Mouse (Mus musculus): ENCODE results near the gene Sox5. TPM values are rescaled to one million over a fixed set of nuclear protein-coding genes. Genes with fewer than 3 reads are reported as not detected.

Sox5 gene
- polyA plus RNA-seq, 1 experiment from 2014 or later: 33.0 TPM

- ATAC-seq (ENCODE audit: low FRiP score, low read depth): no peak
- 57% methylated on average over 3 of the region's 3 CpGs for WGBS
- no peak overlapping the region for H3K9ac ChIP-seq
- H3K27ac ChIP-seq: no peak overlapping the region
- H3K27me3 ChIP-seq (replicated peaks): no peaks in the 10 kb centered on the region
- H3K4me1 ChIP-seq: no peaks in the 10 kb centered on the region
- H3K4me2 ChIP-seq (replicated peaks): no peak overlapping the region
- H3K9me3 ChIP-seq: no peaks in the 10 kb centered on the region
- H3K4me3 ChIP-seq: no peak overlapping the region
- H3K36me3 ChIP-seq: no peaks in the 10 kb centered on the region
These were observed 111.2 kb downstream of the Sox5 start for GRCm38 (mm10) chr6:144670433-144671167.

- Histone ChIP-seq H3K27ac (no peak overlapping the region), H3K27me3 (replicated peaks) (no peaks in the 10 kb centered on the region), H3K9me3 (no peaks in the 10 kb centered on the region), H3K9ac (no peak overlapping the region), H3K4me2 (replicated peaks) (no peak overlapping the region), H3K4me1 (no peaks in the 10 kb centered on the region), H3K4me3 (no peak overlapping the region), H3K36me3 (no peaks in the 10 kb centered on the region)
- WGBS: 91% methylated on average over 6 of the region's 6 CpGs
- ATAC-seq (ENCODE audit: low FRiP score, low read depth): no peak
These were observed 115.2 kb downstream of the Sox5 start for GRCm38 (mm10) chr6:144666617-144667016.

DNA sequence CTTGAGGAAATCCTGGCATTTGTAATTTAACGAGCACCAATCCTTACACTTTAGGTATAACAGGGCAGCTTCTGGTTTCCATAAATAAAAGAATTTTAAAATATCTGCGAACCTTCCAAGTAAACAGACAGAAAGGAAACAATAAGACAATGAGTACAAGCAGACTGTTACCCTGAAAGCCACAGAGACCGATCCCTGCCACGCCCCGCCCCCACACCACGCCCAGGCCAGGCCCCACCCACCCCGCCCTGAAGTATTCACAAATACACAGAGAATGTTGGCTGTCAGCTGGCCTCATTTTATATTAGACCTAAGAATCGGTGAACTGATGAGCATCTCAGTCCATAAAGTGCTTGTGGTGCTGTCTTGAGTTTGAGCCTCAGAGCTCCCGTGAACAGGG, 117.0 kb downstream of the Sox5 start:
- Histone ChIP-seq H3K36me3 (no peaks in the 10 kb centered on the region), H3K4me3 (no peak overlapping the region), H3K27me3 (replicated peaks) (no peaks in the 10 kb centered on the region), H3K4me1 (no peaks in the 10 kb centered on the region), H3K9ac (no peak overlapping the region), H3K4me2 (replicated peaks) (no peak overlapping the region), H3K27ac (no peak overlapping the region), H3K9me3 (no peaks in the 10 kb centered on the region)
- 86% methylated on average over 9 of the region's 9 CpGs for WGBS
- no peak for ATAC-seq (ENCODE audit: low FRiP score, low read depth)

DNA sequence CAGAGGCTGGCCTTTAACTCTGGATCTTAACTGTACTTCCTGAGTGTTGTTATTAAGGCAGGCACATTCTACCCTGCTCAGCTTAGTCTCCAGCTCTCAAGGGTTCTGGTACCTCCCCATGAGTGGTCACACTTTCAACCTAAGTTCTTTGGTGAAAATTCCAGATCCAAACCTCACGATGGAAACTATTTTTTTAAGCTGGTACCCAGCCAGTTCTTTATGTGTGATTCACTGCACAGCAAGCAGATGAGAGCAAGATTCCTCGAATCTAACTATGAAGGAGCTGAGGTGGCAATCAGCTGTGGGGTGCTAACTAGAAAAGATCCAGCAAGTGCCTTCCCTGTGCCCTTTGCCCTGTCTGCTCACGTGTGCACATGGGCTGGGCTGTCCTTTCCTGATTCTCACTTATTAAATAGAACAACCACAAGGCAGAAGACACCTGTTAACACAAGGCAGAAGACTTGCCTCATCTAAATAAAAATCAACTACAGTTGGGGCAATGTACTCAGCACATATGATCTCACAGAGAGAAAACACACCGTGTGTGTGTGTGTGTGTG, 118.2 kb downstream of the Sox5 start:
- ATAC-seq (ENCODE audit: low FRiP score, low read depth): no peak
- Histone ChIP-seq H3K4me3 (no peak overlapping the region), H3K4me2 (replicated peaks) (no peak overlapping the region), H3K9me3 (no peaks in the 10 kb centered on the region), H3K27me3 (replicated peaks) (no peaks in the 10 kb centered on the region), H3K36me3 (no peaks in the 10 kb centered on the region), H3K4me1 (no peaks in the 10 kb centered on the region), H3K27ac (no peak overlapping the region), H3K9ac (no peak overlapping the region)
- 75% methylated on average over 4 of the region's 4 CpGs for WGBS

DNA sequence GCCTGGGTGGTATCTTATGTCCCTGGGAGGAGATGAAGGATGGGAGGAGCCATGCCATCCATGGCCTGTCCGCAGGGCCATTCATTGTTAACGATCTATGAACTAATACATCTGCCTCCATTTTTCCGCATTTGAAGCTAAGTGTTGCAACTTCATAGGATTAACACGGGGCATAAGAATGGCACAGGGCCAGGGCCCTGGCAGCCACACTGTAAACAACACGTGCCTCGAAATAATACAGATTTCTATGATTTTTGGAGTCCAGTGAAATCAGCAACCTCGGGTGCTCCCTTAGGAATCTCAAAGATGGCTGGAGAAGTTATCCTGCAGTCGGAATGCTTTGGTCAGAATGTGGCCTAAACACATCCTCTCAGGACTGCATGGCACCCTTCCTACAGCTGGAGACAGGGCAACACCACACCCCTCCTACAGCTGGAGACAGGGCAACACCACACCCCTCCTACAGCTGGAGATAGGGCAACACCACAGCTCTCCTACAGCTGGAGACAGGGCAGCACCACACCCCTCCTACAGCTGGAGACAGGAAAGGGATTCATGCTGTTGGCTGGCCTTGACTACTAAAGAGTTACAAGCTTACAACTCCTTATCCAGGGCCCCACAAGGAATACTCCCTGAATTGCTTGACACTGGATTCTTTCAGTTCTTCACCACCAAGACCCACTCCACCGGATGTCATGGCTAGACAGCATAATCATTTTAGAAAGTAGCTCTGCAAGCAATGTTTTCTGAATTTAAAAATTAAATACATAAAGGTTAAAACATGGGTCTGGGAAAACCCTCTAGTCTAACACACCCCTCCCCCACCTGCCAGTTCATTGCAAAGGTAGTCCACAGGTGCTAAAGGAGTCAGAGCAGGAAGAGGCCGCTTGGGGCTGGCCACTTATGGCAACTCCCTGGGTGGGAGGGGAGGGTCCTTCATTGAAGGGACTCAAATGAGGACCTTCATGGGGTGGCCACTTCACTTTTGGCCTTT, 122.4 kb downstream of the Sox5 start:
- Histone ChIP-seq H3K36me3 (no peaks in the 10 kb centered on the region), H3K4me1 (no peaks in the 10 kb centered on the region), H3K9ac (no peak overlapping the region), H3K4me3 (no peak overlapping the region), H3K9me3 (no peaks in the 10 kb centered on the region), H3K27ac (no peak overlapping the region), H3K4me2 (replicated peaks) (no peak overlapping the region), H3K27me3 (replicated peaks) (no peaks in the 10 kb centered on the region)
- 81% methylated on average over 10 of the region's 10 CpGs for WGBS
- ATAC-seq (ENCODE audit: low FRiP score, low read depth): no peak

- no peak overlapping the region for H3K27ac ChIP-seq
- H3K36me3 ChIP-seq: no peaks in the 10 kb centered on the region
- no peak overlapping the region for H3K4me2 ChIP-seq (replicated peaks)
- no peak for ATAC-seq (ENCODE audit: low FRiP score, low read depth)
- no peak overlapping the region for H3K9ac ChIP-seq
- H3K4me1 ChIP-seq: peaks cover 4% of the 10 kb centered on the region; the same call in 1 of the 2 replicates
- H3K4me3 ChIP-seq: no peak overlapping the region
- H3K9me3 ChIP-seq: no peaks in the 10 kb centered on the region
- 86% methylated on average over 5 of the region's 5 CpGs for WGBS
- no peaks in the 10 kb centered on the region for H3K27me3 ChIP-seq (replicated peaks)
These were observed 128.9 kb downstream of the Sox5 start for GRCm38 (mm10) chr6:144652876-144653275.

DNA sequence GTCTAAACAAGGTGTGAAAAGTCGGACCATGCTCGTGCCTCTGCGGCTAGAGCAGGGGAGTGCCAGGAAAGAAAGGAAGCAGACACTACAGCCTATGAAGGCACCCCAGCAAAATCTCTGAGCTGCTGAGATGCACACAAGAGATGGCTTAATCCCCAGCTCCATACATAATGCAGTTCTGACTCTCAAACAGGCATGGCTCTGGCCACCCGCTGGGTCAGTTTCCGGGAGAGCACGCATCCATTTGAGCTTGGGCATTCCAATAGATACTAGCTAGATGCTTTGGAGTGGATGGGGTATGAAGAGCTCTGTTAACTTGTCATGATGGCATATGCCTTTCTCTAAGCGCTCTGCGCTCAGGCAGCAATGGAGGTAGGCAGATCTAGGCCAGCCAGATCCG, 132.9 kb downstream of the Sox5 start:
- H3K4me1 ChIP-seq: peaks cover 4% of the 10 kb centered on the region; the same call in 1 of the 2 replicates
- no peak overlapping the region for H3K4me2 ChIP-seq (replicated peaks)
- H3K9ac ChIP-seq: no peak overlapping the region
- H3K27ac ChIP-seq: no peak overlapping the region
- no peaks in the 10 kb centered on the region for H3K9me3 ChIP-seq
- no peak overlapping the region for H3K4me3 ChIP-seq
- 67% methylated on average over 9 of the region's 9 CpGs for WGBS
- H3K36me3 ChIP-seq: no peaks in the 10 kb centered on the region
- no peak for ATAC-seq (ENCODE audit: low FRiP score, low read depth)
- no peaks in the 10 kb centered on the region for H3K27me3 ChIP-seq (replicated peaks)

- H3K4me2 ChIP-seq (replicated peaks): no peak overlapping the region
- no peak for ATAC-seq (ENCODE audit: low FRiP score, low read depth)
- 41% methylated on average over 4 of the region's 4 CpGs for WGBS
- peaks cover 4% of the 10 kb centered on the region; the same call in 1 of the 2 replicates for H3K4me1 ChIP-seq
- H3K36me3 ChIP-seq: no peaks in the 10 kb centered on the region
- no peaks in the 10 kb centered on the region for H3K27me3 ChIP-seq (replicated peaks)
- no peak overlapping the region for H3K9ac ChIP-seq
- no peak overlapping the region for H3K27ac ChIP-seq
- no peaks in the 10 kb centered on the region for H3K9me3 ChIP-seq
- H3K4me3 ChIP-seq: no peak overlapping the region
These were observed 133.6 kb downstream of the Sox5 start for GRCm38 (mm10) chr6:144648124-144648591.

GRCm38 (mm10) chr6:144646331-144646730, 135.4 kb downstream of the Sox5 start:
- ATAC-seq (ENCODE audit: low FRiP score, low read depth): no peak
- no peaks in the 10 kb centered on the region for H3K9me3 ChIP-seq
- 92% methylated on average over 3 of the region's 3 CpGs for WGBS

DNA sequence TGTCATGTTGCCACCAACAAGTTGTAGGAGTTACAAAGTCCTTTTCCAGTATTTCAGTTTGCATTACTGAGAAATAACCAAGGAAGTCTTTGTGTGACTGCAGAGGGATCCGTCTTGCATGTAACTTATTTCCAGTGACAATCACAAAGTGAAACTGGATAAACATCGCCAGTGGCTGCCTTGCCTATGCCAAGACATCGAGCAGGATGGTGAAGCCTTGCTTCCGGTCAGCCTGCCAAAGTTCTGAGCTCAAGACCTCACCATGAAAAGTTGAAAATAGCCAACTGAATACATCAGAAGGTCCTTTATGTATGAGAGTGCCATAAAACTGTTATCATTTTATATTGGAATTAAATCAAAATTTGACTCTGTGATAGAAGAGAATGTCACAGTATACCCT, 136.0 kb downstream of the Sox5 start:
- H3K4me3 ChIP-seq: no peak overlapping the region
- WGBS: 93% methylated on average over 4 of the region's 4 CpGs
- no peak overlapping the region for H3K27ac ChIP-seq
- H3K9me3 ChIP-seq: no peaks in the 10 kb centered on the region
- H3K9ac ChIP-seq: no peak overlapping the region
- peaks cover 6% of the 10 kb centered on the region; the same call in 1 of the 2 replicates for H3K4me1 ChIP-seq
- no peak for ATAC-seq (ENCODE audit: low FRiP score, low read depth)
- no peak overlapping the region for H3K4me2 ChIP-seq (replicated peaks)
- no peaks in the 10 kb centered on the region for H3K27me3 ChIP-seq (replicated peaks)
- no peaks in the 10 kb centered on the region for H3K36me3 ChIP-seq

More at GRCm38 (mm10) chr6:144646331-144646730, 135.4 kb downstream of the Sox5 start:
- Histone ChIP-seq H3K4me3 (no peak overlapping the region), H3K27ac (no peak overlapping the region), H3K36me3 (no peaks in the 10 kb centered on the region), H3K4me2 (replicated peaks) (no peak overlapping the region), H3K4me1 (peaks cover 6% of the 10 kb centered on the region; the same call in 1 of the 2 replicates), H3K27me3 (replicated peaks) (no peaks in the 10 kb centered on the region), H3K9ac (no peak overlapping the region)

DNA sequence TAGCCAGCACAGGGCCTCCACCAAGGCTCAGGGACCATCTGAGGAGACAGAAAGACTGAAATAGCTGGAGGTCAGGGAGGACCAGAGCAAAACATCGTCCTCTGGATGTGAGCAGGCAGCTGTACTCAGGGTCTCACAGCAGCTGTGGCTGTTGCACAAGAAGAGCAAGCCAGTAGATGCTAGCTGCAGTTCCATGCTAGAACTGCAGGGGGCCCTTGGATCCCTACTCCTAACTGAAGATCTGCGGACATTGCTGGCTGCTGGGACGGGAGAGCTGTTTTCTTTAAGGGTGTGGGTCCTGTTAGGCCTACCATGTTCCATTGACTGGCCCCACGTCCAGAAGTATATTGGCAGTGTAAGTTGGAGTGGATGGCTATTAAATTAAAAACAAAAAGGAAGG, 137.1 kb downstream of the Sox5 start:
- H3K4me1 ChIP-seq: peaks cover 6% of the 10 kb centered on the region; the same call in 1 of the 2 replicates
- H3K4me3 ChIP-seq: no peak overlapping the region
- no peak overlapping the region for H3K9ac ChIP-seq
- H3K36me3 ChIP-seq: no peaks in the 10 kb centered on the region
- 69% methylated on average over 4 of the region's 4 CpGs for WGBS
- no peaks in the 10 kb centered on the region for H3K27me3 ChIP-seq (replicated peaks)
- no peak overlapping the region for H3K27ac ChIP-seq
- no peak for ATAC-seq (ENCODE audit: low FRiP score, low read depth)
- no peaks in the 10 kb centered on the region for H3K9me3 ChIP-seq
- H3K4me2 ChIP-seq (replicated peaks): no peak overlapping the region

DNA sequence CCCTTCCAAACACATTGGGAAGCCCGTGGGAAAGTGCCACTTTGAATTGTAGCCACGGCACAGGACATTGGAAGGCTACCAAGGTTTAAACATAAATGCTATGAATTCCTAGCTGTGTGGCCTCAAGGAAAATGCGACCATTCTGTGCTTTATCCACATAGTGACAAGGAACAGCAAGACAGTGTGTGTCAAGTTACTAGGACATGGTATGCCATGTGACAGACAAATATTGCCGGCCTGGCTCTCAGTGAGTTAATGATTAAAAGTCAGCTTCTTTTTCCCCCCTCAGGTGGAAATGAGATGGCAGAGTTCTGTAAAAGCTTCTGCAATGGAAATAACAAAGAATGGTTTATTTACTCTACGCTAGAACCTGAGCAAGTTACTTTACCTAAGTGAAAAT, 138.2 kb downstream of the Sox5 start:
- no peak overlapping the region for H3K4me3 ChIP-seq
- no peak for ATAC-seq (ENCODE audit: low FRiP score, low read depth)
- no peak overlapping the region for H3K27ac ChIP-seq
- H3K9ac ChIP-seq: no peak overlapping the region
- H3K27me3 ChIP-seq (replicated peaks): no peaks in the 10 kb centered on the region
- H3K36me3 ChIP-seq: no peaks in the 10 kb centered on the region
- H3K4me1 ChIP-seq: peaks cover 9% of the 10 kb centered on the region; the same call in 1 of the 2 replicates
- no peak overlapping the region for H3K4me2 ChIP-seq (replicated peaks)
- 85% methylated on average over 5 of the region's 5 CpGs for WGBS
- H3K9me3 ChIP-seq: no peaks in the 10 kb centered on the region
